Mouse (Mus musculus) left cerebral cortex, postnatal 4 days (tissue): ENCODE results near the gene Nup107. TPM values are rescaled to one million over a fixed set of nuclear protein-coding genes. Genes with fewer than 3 reads are reported as not detected.
"Not testable (repeated sequence)": the region's sequence is repeated elsewhere in the genome, so short reads cannot be mapped to it uniquely, and the experiment has no call there.

Experiments used
- DNase-seq: peaks from one replicate; pipeline ENCODE4 v3.0.0-alpha.2; 2022
- intact Hi-C: fragments of 180-260 bp; cut with DNase I; formaldehyde crosslinking; loops from one replicate; pipeline ENCODE4 v1.15.1; 2025
- total RNA-seq, 2 experiments: library from RNA; stranded (reverse); gene quantifications; 2 replicates each; pipeline ENCODE4 v1.2.3; 2021

The Nup107 gene
- total RNA-seq, 2 experiments from 2014 or later: 23.9 to 24.4 TPM

- no peak for DNase-seq
- intact Hi-C loops: no loop called here
Measured at GRCm38 (mm10) chr10:117740171-117740570, 52.3 kb downstream of the Nup107 start.

GRCm38 (mm10) chr10:117739648-117739948, 52.9 kb downstream of the Nup107 start:
- intact Hi-C loops: no loop called here
- DNase-seq: no peak

GRCm38 (mm10) chr10:117738928-117739647, 53.4 kb downstream of the Nup107 start:
- DNase-seq: no peak
- intact Hi-C loops: no loop called here

DNA sequence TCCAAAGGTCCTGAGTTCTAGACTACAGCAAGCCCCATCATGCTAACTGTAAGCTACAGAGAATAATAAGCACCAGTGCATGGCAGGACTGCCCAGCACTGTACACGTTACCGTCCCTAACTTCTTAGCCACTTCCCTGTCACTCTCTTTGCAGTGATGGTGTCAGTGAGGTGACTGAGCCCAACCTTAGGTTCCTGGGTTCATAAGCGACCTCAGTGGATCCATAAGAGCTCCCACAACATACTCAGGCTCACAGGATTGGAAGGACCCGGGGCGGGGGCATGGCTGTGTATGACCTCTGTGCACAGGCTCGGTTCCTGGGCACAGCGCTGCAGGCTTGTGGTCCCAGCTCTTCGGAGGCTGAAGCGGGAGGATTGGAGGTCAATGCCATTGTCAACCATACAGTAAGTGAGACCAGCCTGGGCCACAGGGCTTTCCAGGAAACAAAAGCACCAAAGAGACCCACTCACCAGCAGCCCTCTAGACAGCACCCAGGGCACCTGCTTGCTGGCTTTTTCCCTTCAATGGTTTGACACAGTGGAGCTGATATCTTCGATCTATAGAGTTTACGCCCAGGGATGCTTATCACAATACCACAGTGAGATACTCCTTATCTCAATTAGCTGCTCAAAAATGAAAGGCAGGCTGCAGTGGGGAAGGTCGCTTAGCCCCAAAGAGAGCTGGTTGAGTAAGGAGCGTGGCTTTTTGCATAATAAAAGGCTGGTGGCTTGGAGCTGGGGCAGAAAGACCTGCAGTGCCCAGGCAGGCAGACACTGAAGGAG, 54.2 kb downstream of the Nup107 start:
- intact Hi-C loops: no loop called here
- no peak for DNase-seq

GRCm38 (mm10) chr10:117737498-117737897, 55.0 kb downstream of the Nup107 start:
- DNase-seq, intact Hi-C loops: not testable (repeated sequence)

GRCm38 (mm10) chr10:117737075-117737474, 55.4 kb downstream of the Nup107 start:
- DNase-seq: no peak
- intact Hi-C loops: no loop called here

DNA sequence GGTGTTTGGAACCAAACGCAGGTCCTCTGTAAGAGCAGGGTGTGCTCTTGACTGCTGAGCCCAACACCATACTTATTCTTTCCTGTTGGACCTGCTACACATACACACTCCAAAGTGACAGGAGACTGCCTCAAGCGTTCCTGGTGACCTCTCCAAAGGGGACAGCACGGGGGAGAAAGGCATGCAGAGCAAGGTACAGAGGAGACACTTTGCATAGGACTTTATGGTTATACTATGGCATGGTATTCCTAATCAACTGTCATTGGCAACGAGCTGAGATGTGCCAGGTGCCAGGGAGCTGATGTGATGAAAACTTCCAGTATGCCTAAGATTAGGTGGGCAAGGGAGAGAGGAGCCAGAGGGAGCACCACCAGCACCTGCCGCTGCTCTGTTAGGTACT, 55.9 kb downstream of the Nup107 start:
- intact Hi-C loops: no loop called here

GRCm38 (mm10) chr10:117735396-117735795, 57.1 kb downstream of the Nup107 start:
- intact Hi-C loops, DNase-seq: not testable (repeated sequence)

More for the DNA sequence above, 55.9 kb downstream of the Nup107 start:
- no peak for DNase-seq

DNA sequence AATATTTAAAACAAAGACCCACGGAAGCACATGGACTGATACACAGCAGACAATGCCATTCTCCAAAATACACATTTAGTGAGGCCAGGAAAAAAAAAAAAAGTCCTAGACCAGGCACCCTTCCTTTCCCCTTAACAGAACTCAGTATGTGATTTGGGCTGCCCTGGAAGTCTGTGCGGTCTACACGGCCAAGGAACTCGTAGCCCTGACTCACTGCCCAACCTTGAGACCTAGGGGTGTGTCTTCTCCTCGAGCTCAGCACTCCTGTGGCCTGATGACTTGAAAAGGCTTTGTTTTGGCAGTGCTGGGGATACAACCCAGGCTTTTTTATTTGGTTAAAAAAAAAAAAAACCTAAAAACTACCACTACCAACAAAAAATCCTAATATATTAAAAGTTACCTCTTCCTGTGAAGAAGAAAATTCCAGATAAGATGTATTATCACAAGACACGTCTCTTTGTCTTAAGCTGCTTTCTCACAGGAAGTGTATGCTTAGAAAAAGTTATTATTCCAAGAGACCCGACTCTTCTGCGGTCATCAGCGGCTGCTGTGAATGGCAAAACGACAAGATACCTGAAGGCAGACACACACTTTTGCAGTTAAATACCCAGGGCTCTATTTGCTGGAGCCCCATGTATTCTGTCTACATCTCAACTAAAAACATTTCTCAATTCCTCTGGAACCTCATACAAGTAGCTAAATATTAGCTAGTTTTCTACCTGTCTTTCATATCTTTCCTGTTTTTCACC, 58.2 kb downstream of the Nup107 start:
- intact Hi-C loops, DNase-seq: not testable (repeated sequence)

DNA sequence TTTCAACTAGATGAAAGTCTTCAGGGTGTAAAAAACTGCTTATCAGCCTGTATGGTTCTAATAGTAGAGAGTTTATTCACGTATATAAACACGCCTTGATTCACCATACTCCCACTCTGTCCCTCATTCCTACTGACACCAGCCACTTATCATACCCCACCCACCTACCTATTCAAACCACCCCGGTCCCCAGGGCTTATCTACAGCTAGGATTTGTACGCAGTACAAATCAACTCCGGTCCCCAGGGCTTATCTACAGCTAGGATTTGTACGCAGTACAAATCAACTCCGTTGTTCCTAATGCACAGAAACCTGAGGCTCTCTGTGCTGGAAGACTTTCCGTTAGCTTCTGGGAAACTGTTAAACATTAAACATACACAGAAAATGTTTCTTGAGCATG, 58.9 kb downstream of the Nup107 start:
- DNase-seq, intact Hi-C loops: not testable (repeated sequence)

- no peak for DNase-seq
- intact Hi-C loops: no loop called here
Measured at GRCm38 (mm10) chr10:117732962-117733592, 59.4 kb downstream of the Nup107 start.

DNA sequence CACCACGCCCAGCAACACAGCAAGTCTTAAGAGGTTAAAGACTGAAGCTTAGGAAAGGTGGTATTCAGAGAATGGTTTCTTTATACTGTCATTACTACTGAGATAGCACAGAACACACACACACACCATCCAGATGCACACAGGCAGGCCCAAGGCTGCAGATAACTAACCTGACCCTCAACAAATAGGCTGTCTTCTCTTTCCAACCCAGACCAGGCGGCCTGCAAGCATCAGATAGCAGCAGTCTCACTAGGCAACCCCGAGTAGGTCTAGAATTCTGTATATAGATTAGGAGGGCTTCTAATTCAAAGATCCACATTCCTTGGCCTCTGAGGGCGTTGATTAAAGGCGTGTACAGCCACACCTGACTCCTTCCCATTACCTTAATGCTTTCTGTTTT, 60.3 kb downstream of the Nup107 start:
- DNase-seq: no peak
- intact Hi-C loops: no loop called here

GRCm38 (mm10) chr10:117731244-117732101, 61.0 kb downstream of the Nup107 start:
- no peak for DNase-seq
- intact Hi-C loops: no loop called here

DNA sequence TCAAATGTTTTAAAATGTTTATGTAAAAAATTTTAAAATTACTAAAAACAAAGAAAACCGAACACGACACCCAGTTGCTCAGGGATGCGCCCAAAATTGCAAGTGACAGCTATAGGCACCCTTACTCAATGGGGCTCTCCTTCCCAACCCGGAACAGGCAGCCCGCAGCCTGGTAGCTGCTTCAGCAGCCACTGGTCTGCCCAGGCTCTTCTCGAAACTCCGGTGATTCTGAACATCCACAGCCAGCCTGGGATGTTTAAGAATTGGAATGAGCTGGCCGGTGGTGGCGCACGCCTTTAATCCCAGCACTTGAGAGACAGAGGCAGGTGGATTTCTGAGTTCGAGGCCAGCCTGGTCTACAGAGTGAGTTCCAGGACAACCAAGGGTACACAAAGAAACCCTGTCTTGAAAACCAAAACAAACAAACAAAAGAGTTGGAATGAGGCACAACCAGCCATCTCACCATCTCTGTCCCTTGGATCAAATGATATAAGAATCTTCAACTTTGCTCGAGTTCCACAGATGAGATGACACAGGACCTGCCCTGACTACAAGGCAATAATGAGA, 61.8 kb downstream of the Nup107 start:
- intact Hi-C loops: no loop called here
- no peak for DNase-seq

DNA sequence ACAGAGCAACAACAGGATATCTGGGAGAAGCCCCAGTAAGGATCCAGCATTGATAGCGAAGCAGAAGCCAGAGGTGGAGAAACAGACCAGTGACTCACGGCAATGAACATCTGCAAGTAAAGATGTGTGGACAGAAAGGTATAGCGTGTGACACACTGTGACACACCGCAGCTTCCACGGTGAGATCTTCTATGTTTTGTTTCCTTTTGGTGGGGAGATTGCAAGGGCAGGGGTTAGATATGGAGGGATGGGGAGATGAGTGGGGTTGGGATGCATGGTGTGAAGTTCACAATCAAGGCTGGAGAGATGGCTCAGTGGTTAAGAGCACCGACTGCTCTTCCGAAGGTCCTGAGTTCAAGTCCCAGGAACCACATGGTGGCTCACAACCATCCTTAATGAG, 62.4 kb downstream of the Nup107 start:
- intact Hi-C loops: no loop called here
- DNase-seq: no peak

DNA sequence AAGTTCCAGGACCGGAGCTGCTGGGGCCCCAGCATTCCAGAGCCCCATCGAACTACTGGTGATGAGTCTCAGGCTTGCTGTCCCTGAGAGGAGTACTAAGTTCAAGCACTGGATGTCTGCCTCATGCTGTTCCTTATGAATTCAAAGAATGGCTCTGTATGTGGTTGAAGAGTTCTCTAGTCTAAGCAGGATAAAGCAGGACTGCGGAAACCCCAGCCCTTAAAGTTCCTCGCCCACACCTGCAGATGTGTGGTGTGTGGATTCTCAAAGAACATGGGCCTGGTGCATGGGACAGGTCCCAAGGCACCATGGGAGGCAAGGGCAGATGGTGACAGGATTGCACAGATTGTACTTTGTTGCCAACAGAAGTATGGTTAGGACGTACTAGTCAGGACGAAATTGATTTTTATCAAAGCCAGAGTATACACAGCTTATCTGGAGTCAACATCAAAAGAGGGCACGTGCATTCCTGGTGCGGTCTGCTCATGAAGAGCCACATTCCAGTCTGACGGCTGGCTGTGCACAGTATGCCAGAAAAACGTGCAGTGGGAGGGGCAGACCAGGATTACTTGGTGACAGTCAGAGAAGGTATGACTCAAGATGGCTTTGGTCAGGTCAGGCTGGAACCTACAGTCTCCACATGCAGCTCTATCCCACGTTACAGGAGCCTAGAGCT, 63.2 kb downstream of the Nup107 start:
- intact Hi-C loops: no loop called here

DNA sequence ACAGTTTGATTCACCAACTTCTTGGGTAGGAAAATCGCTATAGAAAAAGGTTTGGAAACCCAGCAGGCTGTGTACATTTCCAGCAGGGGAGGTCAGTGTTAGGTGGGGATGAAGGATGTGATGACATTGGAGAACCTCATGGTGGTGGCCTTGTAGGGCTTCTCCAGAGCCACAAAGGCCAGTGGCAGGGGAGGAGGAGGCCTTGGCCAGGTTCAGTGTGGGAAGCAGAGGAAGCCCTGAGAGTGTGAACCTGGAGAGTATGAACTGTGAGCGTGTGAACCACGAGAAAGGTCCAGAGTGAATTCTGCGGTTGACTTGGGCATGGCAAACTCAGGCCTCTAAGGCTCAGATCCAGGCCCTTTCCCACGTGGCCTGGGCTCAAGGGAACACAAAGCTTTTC, 63.9 kb downstream of the Nup107 start:
- DNase-seq: no peak
- intact Hi-C loops: no loop called here

More for the DNA sequence above, 63.2 kb downstream of the Nup107 start:
- DNase-seq: no peak

GRCm38 (mm10) chr10:117727518-117728110, 64.9 kb downstream of the Nup107 start:
- intact Hi-C loops: no loop called here
- DNase-seq: no peak

GRCm38 (mm10) chr10:117726888-117727385, 65.6 kb downstream of the Nup107 start:
- DNase-seq: no peak
- intact Hi-C loops: no loop called here
